Mouse (Mus musculus) cerebellum, postnatal 4 days (tissue): ENCODE data around the gene Camta1.

ENCODE experiments used
- DNase-seq, 2 experiments: peaks; one replicate each; pipeline ENCODE4 v3.0.0; 2022; ENCODE audit warnings: low spot score in 2 of 2, mixed read lengths in 1 of 2

Gene Camta1

DNA sequence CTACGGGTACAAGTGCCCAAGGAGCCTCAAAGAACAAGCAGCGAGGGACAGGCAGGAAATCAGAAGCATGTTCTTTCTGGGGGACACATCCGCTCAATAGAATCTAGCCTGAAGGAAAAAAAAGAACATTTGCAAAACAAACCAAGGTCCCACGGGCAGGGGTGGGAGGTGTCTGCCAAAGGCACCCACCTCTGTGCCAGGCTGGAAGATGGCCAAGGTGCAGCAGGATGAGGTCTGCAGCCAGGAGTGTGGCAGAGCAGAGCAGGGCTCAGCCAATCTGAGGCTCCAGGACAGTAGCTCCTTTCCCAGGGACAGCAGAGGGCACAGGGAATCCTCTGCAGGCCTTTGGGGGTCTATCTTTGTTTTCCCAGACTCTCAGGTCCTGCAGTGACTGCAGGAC is 706.1 kb downstream of the Camta1 start:
- no peak for DNase-seq

GRCm38 (mm10) chr4:151154306-151154705 is 707.4 kb downstream of the Camta1 start:
- DNase-seq: no peak

- DNase-seq: no peak
Observed at GRCm38 (mm10) chr4:151152010-151152409, 709.7 kb downstream of the Camta1 start.

DNA sequence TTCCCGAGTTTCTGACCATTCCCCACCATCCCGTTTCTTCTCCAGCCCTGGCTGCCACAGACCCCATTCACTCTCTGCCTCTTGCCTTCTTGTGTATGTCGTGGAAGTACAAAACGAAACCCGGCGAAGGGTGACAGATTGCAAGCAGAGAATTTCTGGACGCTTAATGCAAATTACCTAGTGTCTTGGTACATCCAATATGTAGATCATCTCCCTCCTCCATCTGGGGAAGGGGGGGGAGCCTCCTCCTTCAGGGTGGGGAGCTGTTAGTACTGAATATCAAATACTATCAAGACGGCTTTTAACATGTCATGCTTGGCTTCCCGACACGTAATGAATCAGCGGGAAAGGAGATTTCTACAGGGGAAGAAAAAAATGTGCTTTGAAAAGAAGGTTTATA is 710.8 kb downstream of the Camta1 start:
- no peak for DNase-seq

GRCm38 (mm10) chr4:151150115-151150514 is 711.6 kb downstream of the Camta1 start:
- no peak for DNase-seq

DNA sequence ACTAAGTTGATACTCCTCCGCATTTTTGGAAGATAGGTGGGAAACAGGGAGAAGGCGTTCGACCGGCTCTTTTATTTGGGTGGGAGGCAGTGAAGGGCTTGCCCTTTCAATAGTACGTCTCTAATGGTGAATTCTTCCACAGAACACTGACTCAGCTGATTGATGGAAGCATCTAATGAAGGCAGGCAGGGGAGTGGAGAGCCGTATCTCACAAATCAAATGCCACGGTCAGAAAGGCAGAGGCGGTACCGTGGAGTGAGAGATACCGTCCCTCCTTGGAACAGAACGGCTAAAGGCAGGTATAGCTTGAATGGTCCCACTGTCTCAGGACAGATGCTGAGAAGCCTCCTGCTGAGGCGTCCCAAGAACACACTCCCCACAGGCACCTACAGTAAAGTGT is 714.1 kb downstream of the Camta1 start:
- no peak for DNase-seq

- DNase-seq: no peak
Observed at GRCm38 (mm10) chr4:151144121-151144520, 717.6 kb downstream of the Camta1 start.

- peak; percentile 100 for DNase-seq
Observed at GRCm38 (mm10) chr4:151141196-151141880, 720.3 kb downstream of the Camta1 start.

GRCm38 (mm10) chr4:151140368-151140982 is 721.2 kb downstream of the Camta1 start:
- DNase-seq: peak; percentile 68 to 89

DNA sequence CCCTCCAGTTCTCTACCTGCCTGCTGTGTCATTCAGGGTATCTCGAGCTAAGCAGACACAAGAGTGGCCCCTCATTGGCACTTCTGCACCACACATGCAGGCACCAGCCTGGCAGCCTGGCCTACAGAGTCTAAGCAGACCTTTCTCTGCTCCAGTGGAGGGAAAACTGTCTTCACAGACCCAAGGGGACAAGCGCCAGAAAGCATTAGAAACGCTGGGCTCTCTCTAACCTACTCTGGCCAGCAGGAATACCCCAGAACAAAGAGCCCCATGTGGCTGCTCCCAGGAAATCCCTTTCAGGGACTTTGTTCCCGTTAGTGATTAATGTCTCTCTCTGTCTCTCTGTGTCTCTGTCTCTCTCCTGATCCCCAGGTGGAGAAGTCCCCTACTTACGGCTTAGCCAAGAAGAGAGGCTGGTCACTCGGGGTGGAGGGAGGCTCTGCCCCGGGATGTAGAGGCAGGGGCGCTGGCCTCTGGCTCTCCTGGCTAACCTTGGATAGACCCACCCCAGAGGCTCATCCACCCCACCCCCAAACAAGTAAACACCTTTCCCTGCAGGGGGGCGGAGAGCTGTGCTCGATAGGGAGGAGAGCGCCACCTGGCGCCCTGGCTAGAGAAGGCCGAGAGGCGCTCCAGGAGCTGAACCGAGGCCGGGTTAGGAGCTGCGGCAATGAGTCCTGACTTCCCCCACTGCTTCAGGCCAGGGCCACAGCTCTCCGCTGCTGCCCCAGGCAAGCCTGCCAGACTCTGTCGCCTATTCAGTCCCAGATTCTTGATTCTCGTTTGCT is 722.4 kb downstream of the Camta1 start:
- DNase-seq: peak; percentile 78 to 94

DNA sequence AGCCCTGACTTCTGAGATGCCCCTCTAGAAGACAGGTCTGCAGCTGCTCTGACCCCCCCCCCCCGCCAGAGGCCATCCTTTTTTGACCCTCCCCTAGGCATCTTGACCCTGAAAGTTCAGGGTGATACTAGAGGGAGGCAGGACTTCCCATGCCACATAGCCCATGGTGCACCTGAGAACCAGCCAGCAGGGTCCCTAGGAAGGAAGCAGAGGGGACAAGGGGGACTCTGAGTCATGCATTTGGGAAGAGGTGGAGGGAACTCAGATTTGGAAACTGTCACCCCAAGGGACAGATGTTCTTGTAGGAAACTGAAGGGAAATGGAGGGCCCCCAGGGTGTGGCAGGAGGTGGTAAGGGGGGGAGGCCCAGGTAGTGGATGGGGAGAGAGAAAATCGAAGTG is 723.1 kb downstream of the Camta1 start:
- no peak for DNase-seq

GRCm38 (mm10) chr4:151138135-151138534 is 723.5 kb downstream of the Camta1 start:
- no peak for DNase-seq

DNA sequence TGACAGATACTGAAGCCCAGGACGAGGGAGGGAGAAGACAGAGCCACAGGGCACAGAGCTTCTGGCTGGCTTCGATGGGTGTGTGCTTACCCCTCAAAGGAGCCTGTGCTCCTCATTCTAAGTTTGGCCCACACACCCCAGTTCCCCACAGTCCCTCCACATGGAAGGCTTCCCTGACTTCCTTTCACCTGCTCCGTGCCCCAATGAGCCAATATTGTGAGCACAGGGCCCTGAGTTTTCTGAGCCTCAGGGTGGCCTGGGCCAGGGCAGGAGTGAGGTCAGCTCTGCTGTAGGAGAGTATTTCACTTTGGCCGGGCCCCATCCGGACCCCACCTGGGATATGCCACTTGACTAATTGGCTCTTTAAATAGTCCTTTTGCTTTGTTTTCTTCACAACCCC is 724.0 kb downstream of the Camta1 start:
- DNase-seq: no peak

GRCm38 (mm10) chr4:151135491-151135890 is 726.2 kb downstream of the Camta1 start:
- no peak for DNase-seq

DNA sequence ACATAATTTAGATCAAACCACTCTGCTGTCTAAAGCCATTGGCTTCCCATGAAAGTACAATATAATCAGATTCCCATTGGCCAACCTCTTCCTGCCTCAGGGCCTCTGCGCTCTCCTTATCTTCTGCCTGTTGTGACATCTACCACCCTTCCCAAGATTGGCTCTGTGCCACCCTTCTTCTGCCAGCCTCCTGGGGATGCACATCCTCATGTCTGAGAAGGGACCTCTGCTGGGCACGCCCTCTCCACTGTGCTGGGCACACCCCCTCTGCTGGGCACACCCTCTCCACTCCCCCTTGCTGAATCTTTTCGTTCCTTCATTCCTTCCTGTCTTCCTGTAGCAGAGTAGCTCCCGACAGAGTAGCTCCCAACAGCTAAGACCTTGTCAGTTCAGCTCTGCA is 727.9 kb downstream of the Camta1 start:
- no peak for DNase-seq

DNA sequence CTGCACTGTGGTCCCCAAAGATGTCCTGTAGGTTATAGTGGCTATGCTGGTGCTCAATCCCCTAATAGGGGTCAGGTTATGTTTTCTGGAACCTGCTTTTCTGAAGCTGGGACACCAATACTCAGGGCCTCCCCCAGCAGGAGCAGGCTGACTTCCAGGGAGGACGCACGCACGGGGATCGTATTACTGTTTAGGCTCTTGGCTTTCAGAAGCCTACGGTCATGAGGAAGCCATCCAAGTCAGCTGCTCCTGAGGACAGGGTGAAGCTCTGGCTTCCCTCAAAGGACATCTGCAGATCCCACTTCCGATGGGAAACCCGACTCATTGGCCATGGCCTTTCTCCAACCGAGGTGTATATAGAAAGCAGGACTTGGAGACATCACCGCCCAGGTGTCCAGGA is 729.2 kb downstream of the Camta1 start:
- DNase-seq: no peak

GRCm38 (mm10) chr4:151130756-151131490 is 730.8 kb downstream of the Camta1 start:
- DNase-seq: no peak

- DNase-seq: no peak
Observed at GRCm38 (mm10) chr4:151129725-151130557, 731.7 kb downstream of the Camta1 start.

DNA sequence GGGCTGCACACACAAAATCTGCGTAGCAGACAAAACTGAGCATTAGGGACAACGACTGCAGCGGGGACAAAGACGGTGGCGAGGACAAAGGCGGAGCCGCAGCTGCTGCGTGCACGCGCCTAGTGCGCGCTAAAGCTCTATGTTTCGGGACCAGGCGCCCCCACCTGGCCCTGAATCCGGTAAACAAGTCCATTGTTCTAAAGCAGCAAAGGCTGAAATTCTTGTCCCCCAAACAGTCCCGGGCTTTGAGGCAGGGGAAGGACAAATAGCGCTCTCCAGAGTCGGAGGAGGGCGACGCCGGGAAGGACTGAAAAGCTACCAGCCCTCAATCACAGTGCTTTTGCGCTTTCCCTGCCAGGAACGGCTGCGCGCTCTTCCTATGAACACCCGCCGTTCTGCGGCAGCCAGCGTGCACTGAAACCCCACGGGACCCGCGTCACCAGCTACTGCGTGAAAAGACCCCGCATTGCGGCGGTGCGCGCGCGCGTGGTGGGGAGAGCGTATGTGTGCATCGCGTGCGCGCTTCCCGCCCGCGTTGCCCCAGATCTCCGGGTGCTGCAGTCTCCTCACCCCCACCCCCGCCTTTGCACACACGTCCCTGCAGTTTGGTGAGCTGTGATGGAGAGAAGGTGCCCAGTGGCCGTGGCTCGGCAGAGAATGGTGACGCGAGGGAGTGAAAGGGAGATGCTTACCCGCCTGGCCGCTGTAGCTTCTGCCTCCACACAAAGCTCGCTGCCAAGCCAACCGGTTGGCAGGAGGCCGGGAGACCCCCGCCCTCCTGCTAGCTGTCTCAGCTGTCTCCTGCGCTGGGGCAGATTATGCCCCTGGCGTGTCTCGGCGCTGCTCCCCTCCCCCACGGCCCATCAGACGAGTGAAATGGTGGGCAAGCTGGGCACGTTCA is 732.8 kb downstream of the Camta1 start:
- DNase-seq: peak; percentile 84 to 88
